Mouse (Mus musculus) adrenal gland, postnatal 25 days (tissue): ENCODE data around the gene Adrm1. TPM values are rescaled to one million over a fixed set of nuclear protein-coding genes. Genes with fewer than 3 reads are reported as not detected.
"Not testable (repeated sequence)": the region's sequence is repeated elsewhere in the genome, so short reads cannot be mapped to it uniquely, and the experiment has no call there.

ENCODE experiments used
- DNase-seq: peaks from one replicate; pipeline ENCODE4 v3.0.0; 2021; ENCODE audit warnings: mixed read lengths
- long read RNA-seq: library from polyadenylated mRNA; stranded (forward); transcript quantifications from one replicate; pipeline ENCODE4 v2.0.0, GENCODE M21; 2021
- total RNA-seq: library from RNA; stranded (reverse); gene quantifications from 2 replicates; pipeline ENCODE4 v1.2.3, GENCODE M21; 2021

Gene Adrm1
- 132 and 145 TPM in 2 replicates for total RNA-seq
- long read RNA-seq, full-length matches to known transcripts: 167 of 216 reads
- long read RNA-seq, partial matches to known transcripts: 32 of 216 reads
- long read RNA-seq, other reads (novel, unspliced or antisense): 17 of 216 reads

DNA sequence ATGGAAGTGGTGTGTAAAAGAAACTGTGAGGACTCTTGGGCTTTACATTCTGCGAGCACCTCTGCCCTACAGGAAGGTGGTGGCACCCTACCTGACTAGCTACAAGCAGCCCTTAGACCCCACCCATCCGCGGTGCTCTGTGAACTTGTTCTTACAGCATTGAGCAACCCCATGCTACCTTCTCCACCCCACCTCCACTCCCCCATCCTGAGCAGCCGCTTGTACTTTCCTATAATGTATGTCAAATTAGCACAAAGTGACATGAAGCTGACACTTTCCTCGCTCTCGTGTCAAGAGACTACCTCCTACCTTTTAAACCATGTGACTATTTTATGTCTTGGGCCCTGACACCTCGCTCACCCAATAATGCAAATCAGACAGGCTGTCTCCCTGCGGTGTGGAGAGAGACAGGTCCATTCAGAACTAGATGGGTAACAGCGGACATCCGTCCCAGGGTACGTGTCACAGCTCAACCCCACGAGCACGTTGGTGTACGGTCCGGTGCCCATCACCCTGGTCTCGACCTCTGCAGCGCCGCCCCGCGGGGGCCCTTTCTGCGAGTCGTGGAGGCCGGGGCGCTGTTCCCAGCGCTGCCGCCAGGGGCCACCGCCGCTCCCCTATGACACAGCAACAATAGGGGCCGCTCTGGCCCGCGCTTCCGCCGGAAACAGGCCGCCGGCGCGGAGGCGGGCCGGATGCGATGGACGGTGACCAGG, at the start of gene Adrm1:
TSS of gene Adrm1 (plus strand) at position 680 of the 716 bp plus-strand sequence.
- DNase-seq: peak; percentile 97

DNA sequence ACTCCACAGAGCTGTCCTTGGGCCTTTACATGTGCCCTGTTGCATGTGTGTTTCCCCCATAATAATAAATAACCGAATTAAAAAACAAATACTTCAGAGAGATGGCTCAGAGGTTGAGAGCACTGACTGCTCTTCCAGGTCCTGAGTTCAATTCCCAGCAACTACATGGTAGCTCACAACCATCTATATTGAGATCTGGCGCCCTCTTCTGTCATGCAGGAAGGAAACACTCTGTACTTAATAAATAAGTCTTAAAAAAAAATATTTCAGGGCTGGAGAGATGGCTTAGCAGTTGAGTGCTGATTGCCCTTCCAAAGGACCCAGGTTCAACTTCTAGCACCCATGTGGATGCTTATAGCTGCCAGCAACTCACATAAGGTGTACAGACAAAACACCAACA, 47.1 kb upstream of the Adrm1 start:
- DNase-seq: no peak

DNA sequence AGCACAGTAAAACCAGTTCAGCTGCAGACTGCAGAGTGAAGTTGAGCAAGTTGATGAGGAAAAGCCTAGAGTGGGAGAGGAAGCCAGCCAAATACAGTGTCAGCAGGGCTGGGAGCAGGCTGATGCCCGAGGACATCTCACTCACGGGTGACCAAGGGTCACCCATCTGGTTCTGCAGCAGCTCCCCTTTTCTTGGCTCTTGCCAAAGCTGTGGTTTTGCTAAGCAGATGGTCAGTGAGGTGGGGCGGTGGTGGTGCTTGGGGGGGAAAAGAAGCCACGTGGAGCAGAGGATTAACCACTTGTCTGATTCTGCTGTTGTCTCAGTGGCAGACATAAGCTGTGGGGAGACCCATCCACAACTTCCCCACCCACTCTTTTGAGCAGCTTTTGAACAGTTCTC, 45.1 kb upstream of the Adrm1 start:
- peak; percentile 34 for DNase-seq

GRCm38 (mm10) chr2:180127675-180128074, 43.6 kb upstream of the Adrm1 start:
- no peak for DNase-seq

- no peak for DNase-seq
Observed at GRCm38 (mm10) chr2:180133231-180133630, 38.1 kb upstream of the Adrm1 start.

DNA sequence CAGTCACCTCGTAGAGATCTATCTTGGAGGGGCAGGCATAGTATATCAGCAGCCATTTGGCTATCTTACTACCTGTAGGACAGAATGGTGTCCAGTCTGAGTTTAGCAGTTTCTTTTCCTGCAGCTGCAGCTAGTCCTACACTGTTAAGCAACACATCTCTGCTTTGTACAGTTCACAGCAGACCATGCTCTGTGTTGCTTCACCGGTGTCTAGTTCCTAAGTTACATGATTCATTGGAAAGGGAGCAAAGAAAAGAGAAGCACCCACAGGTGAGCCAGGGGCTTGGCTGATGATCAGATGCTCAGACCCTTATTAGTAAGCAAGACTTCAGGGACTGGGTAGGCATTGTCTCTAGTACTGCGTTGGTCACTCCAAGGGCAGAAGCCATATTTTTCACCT, 37.4 kb upstream of the Adrm1 start:
- DNase-seq: no peak

DNA sequence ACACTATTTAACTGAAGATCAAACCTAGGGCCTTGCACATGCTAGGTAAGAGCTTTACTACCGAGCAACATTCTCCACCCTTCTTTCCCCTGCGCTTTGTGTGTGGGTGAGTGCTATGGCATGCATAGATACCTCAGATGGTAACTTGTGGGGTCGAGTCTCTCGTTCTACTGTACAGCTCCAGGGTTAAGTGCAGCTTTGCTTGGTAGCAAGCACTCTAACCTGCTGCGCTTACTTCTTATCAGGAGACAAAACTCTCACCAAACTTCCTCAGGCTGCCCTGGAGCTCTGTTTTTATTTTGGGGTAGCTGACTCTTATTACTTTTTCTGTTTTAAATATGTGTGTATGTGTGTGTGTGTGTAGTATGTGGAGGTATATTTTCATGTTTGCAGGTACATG, 35.9 kb upstream of the Adrm1 start:
- DNase-seq: no peak

GRCm38 (mm10) chr2:180146091-180146490, 25.2 kb upstream of the Adrm1 start:
- DNase-seq: no peak

- DNase-seq: no peak
Observed at GRCm38 (mm10) chr2:180147379-180147778, 23.9 kb upstream of the Adrm1 start.

- DNase-seq: no peak
Observed at GRCm38 (mm10) chr2:180148551-180148950, 22.7 kb upstream of the Adrm1 start.

DNA sequence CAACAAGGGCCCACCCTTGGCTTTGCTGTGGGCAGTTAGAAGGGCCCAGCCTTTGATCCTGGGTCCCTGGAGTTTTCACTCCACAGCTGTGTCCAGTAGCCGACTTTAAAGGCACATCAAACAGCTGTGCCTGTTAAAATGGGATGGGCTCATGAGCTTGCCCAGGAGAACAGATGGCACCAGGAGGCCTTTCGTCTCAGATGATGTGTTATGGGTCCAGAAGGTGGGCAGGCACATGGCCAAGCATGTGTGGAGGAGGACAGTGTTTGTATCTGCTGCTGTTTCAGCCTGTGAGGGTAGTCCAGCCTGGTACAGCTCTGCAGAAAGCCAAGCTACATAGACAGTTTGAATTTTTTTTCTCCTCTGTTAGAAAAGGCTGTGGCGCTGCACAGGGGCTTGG, 16.5 kb upstream of the Adrm1 start:
- DNase-seq: no peak

DNA sequence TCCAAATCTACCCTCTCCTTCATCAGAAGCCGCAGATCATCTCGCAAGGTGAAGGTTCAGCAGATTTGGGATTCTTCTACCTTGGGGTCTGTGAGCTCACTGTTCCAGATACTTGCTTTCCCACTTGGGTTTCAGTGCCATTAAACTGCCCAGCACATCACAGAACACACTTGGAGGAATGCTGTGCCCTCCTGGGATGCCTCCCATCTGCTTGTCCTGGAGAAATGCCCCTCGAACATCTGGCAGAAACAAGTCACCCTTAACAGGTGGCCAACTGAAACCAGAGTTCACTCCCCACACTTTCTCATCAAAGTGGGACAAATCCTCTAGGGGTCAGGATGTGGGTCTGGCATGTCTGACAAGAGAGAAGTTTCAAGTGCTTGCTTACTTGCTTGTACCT, 12.7 kb upstream of the Adrm1 start:
- DNase-seq: no peak

GRCm38 (mm10) chr2:180165855-180166254, 5.4 kb upstream of the Adrm1 start:
- DNase-seq: no peak

- no peak for DNase-seq
Observed at GRCm38 (mm10) chr2:180166869-180167268, 4.4 kb upstream of the Adrm1 start.

GRCm38 (mm10) chr2:180170151-180170805, 1.0 kb upstream of the Adrm1 start:
- no peak for DNase-seq

DNA sequence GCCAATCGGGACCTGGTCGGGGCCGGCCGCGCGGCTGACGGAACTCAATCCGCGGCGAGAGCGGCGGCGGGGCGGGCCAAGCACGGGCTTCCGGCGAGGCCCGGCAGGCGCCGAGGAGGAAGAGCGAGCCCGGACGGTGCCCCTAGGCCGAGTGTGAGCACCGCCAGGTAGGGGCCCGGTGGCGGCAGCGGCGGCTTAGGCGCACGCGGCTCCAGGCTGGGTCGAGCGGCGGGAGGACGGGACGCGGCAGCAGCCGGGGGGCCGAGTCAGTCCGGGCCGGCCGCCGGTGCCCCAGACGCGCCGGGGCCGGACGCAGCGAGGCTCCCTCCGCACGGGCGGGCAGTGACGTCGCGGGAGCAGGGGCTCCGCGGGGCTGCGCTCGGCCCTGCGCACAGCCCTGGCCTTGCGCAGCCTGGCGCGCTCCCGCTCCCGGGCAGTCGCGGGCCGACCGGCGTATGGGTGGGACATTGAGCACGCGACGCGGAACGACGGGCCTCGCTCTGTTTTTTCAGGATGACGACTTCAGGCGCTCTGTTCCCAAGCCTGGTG, 311 bp downstream of the Adrm1 start:
- no peak for DNase-seq

DNA sequence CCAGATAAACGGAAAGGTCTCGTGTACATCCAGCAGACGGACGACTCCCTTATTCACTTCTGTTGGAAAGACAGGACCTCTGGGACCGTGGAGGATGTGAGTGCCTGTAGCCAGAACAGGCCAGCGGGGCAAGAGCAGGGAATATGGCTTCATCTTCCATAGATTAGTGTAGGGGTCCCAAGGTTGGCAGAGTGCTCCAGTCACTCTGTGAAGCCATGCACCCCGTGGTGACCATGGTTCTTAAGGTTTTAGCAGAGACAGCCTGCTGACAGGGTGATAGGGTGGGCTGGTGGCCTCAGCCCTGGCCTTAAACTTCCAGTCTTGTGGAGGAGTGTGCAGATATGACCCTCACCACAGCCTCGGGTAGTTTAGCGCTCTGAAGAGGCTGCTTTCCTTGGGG, 867 bp downstream of the Adrm1 start:
- DNase-seq: no peak

- DNase-seq: no peak
Observed at GRCm38 (mm10) chr2:180173163-180173562, 1.9 kb downstream of the Adrm1 start.

DNA sequence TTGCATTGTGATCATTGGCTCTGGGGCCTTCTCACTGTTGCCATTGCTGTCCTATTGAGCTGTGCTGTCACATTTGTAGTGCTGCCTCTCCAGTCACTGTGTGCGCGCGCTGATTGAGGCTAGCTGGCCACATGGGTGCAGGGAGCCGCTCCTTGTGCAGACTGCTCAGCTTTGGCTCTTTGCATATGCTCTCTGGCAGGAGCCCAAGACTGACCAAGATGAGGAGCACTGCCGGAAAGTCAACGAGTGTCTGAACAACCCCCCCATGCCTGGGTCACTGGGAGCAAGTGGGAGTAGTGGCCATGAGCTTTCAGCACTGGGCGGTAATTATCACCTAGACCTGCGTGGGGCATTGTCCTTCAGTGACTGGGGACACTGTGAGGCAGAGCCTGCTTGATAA, 2.4 kb downstream of the Adrm1 start:
- DNase-seq: not testable (repeated sequence)

- no peak for DNase-seq
Observed at GRCm38 (mm10) chr2:180174121-180174520, 2.8 kb downstream of the Adrm1 start.

DNA sequence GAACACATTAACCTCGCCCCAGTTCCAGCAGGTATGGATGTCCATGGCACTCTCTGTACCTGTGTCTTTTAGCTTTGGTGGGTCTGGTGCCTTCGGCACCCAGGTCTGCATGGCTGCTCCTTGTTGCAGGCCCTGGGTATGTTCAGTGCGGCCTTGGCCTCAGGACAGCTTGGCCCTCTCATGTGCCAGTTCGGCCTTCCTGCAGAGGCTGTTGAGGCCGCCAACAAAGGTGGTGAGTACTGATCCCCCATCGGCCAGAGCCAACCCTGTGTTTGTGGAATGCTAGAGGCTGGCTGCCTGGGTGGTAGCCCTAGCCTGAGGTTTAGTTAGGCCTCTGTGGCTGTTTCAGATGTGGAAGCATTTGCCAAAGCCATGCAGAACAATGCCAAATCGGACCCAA, 4.4 kb downstream of the Adrm1 start:
- DNase-seq: no peak

DNA sequence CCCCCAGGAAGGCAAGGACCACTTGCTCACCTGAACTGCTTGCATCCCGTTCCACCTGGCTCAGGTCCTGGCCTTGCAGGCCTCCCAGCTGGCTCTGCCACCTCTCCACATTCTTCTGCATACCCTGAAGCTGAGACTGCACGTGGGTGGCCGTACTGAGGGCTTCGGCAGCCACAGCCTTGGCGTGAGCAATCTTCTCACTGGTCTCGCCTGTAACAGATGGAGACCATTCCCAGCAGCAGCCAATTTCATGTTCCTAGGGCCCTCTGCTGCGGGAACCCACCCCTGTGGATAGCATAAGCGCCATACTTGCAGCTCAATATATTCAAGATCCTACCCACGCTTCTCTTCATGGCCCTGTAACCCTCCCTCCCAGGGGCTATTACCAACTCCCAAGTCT, 10.3 kb downstream of the Adrm1 start:
- no peak for DNase-seq

GRCm38 (mm10) chr2:180184011-180184751, 12.9 kb downstream of the Adrm1 start:
- DNase-seq: no peak
